Mouse (Mus musculus): Measurements from ENCODE around the gene Ssr1.

DNA sequence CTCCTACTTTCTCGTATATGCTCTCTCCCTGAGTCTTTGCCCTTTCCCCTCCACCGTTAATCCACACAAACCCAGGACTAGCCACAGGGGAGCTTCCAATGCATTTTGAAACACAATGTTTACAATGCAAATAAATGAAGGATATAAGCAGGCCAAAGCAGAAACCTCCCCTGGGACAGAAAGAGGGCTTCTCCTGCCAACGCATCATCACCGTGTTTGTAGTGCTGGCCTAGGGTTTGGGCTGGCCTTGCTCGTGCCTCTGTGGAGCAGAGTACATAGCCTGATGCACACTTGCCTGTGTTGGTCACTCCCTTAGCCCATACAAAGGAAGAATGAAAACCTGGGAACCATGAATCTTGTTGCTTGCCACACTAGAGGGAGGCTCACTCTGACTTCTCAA lies 53.4 kb downstream of the Ssr1 start:
- TF ChIP-seq POLR2A (IDR thresholded peaks at IDR 0.05; ENCODE audit: low read depth, low read length) (no peak), CTCF (conservative IDR thresholded peaks at IDR 0.05; ENCODE audit: insufficient read depth, insufficient read length, low read depth, low read length) (no peak)

Data from kidney, adult 2 months (tissue).